Comparison of ENCODE assay signal across 9 mouse cellular contexts in genomic region chr1:171610781-171611180, GRCm38 (mm10). TPM values are rescaled to one million over a fixed set of nuclear protein-coding genes. Genes with fewer than 3 reads are reported as not detected.
DNase-seq lines count a peak whose midpoint lies in the region; ATAC-seq and TF ChIP-seq lines count a peak whose summit lies in the region.
"Had no signal": no experiment of that assay in that cellular context is flagged by ENCODE, and none has a peak within 500 bp of the region (broad histone marks: within the 10 kb centered on the region; RNA-seq: fewer than 3 reads in every experiment).

No protein-coding gene starts in this region.

- no peak for DNase-seq in layer of hippocampus, adult 2 months (ENCODE audit: low spot score in 2 of 2)
- DNase-seq in layer of hippocampus, postnatal 14 days (ENCODE audit: low spot score in 2 of 2): no peak
- DNase-seq in ZHBTc4 (ENCODE audit: low read depth, low spot score): peak; percentile 45
- no peak for DNase-seq in layer of hippocampus, postnatal 36 days
- DNase-seq in urinary bladder, postnatal 4 days (ENCODE audit: low spot score in 2 of 2): no peak
- DNase-seq: kidney, adult 9 months had no signal

- H3K4me3 ChIP-seq in layer of hippocampus, adult 2 months: no peak overlapping the region
- H3K4me3 ChIP-seq in E14TG2a.4 (replicated peaks; ENCODE audit: low read length): no peak overlapping the region
- H3K4me3 ChIP-seq: liver, embryonic 15.5 days had no signal

- no peaks in the 10 kb centered on the region for H3K36me3 ChIP-seq in E14TG2a.4 (ENCODE audit: insufficient read depth, low read length)
- H3K36me3 ChIP-seq: liver, embryonic 15.5 days had no signal

- no peaks in the 10 kb centered on the region; the same call in 1 of the 2 replicates for H3K27me3 ChIP-seq in E14TG2a.4 (ENCODE audit: insufficient read depth, low read length)
- H3K27me3 ChIP-seq: liver, embryonic 15.5 days had no signal

- no peaks in the 10 kb centered on the region for H3K9me3 ChIP-seq in E14TG2a.4 (ENCODE audit: low read length)
- H3K9me3 ChIP-seq: liver, embryonic 15.5 days had no signal

- H3K27ac ChIP-seq in layer of hippocampus, adult 2 months: no peak overlapping the region
- H3K27ac ChIP-seq: liver, embryonic 15.5 days had no signal

- 0 out of 2 replicates have a peak, but pooled peaks have one; percentile 36 for ATAC-seq in neutrophil, adult 5-6 weeks (ENCODE audit: extremely low read depth, insufficient number of reproducible peaks, low FRiP score, poor library complexity, severe bottlenecking)

- no peaks in the 10 kb centered on the region for H3K4me1 ChIP-seq in E14TG2a.4 (replicated peaks; ENCODE audit: low read depth, low read length)
- H3K4me1 ChIP-seq: liver, embryonic 15.5 days had no signal

- TF ChIP-seq CTCF in layer of hippocampus, adult 2 months (conservative IDR thresholded peaks at IDR 0.05): peak; percentile 45
- peak; percentile 20; the same call in 1 of the 2 replicates for TF ChIP-seq CTCF in E14TG2a.4 (conservative IDR thresholded peaks at IDR 0.05; ENCODE audit: low read length)

RNA-seq across cellular contexts. Expression of gene Ly9, which starts 3.6 kb away (rescaled TPM):
- not detected for total RNA-seq in layer of hippocampus, adult 2 months (2021)
- not detected for total RNA-seq in layer of hippocampus, postnatal 14 days (2021)
- total RNA-seq in neutrophil, adult 5-6 weeks (2017): 83.9 and 87.7 TPM in 2 replicates
- total RNA-seq in layer of hippocampus, postnatal 36 days (2021): not detected

RNA-seq across cellular contexts. Expression of gene Slamf7, which starts 42.1 kb away (rescaled TPM):
- not detected for total RNA-seq in layer of hippocampus, adult 2 months (2021)
- not detected for total RNA-seq in layer of hippocampus, postnatal 14 days (2021)
- 28.2 and 29.0 TPM in 2 replicates for total RNA-seq in neutrophil, adult 5-6 weeks (2017)
- total RNA-seq in layer of hippocampus, postnatal 36 days (2021): not detected

RNA-seq across cellular contexts. Expression of gene Cd244a, which starts 51.8 kb away (rescaled TPM):
- total RNA-seq in layer of hippocampus, adult 2 months (2021): not detected
- not detected for total RNA-seq in layer of hippocampus, postnatal 14 days (2021)
- total RNA-seq in neutrophil, adult 5-6 weeks (2017): 126 and 134 TPM in 2 replicates
- not detected for total RNA-seq in layer of hippocampus, postnatal 36 days (2021)

Comparison
In these comparisons a context has a peak if more than half of its experiments do, and no peak if none do; other contexts are left out.
1. RNA of gene Ly9, which starts 3.6 kb away (total RNA-seq): 83.9 to 87.7 TPM in neutrophil, adult 5-6 weeks; not detected in layer of hippocampus, postnatal 36 days, not detected in layer of hippocampus, adult 2 months and not detected in layer of hippocampus, postnatal 14 days; every median in the first group is over 10 times any median in the second.
2. RNA of gene Slamf7, which starts 42.1 kb away (total RNA-seq): 28.2 to 29.0 TPM in neutrophil, adult 5-6 weeks; not detected in layer of hippocampus, adult 2 months, not detected in layer of hippocampus, postnatal 14 days and not detected in layer of hippocampus, postnatal 36 days; every median in the first group is over 10 times any median in the second.
3. RNA of gene Cd244a, which starts 51.8 kb away (total RNA-seq): 126 to 134 TPM in neutrophil, adult 5-6 weeks; not detected in layer of hippocampus, adult 2 months, not detected in layer of hippocampus, postnatal 36 days and not detected in layer of hippocampus, postnatal 14 days; every median in the first group is over 100 times any median in the second.